Mouse (Mus musculus) stomach, embryonic 16.5 days (tissue): ENCODE measurements at regions not wholly inside any gene's neighbourhood (a gene's known extent, or its start where the extent isn't known, plus 50 kb on each side); places are given as distances from the start of the nearest gene placed in this dataset.

Experiments
- ATAC-seq: fragments of 200-750 bp; cut with Nextera tagmentation; 2 replicates; pipeline ENCODE4 v1.8.0; 2017; ENCODE audit warnings: moderate number of reproducible peaks, moderate TSS enrichment; ENCODE audit not compliant: insufficient read depth, low FRiP score
- H3K27ac ChIP-seq: fragments of 300-500 bp; sonication (generic); 2 replicates; pipeline ENCODE4 v1.5.1; 2014; ENCODE audit warnings: low read length
- H3K27me3 ChIP-seq: fragments of 300-500 bp; sonication (generic); 2 replicates; pipeline ENCODE4 v1.6.1; 2014; ENCODE audit warnings: low read length, control low read depth, mixed read lengths; ENCODE audit not compliant: control insufficient read depth, insufficient read depth
- H3K36me3 ChIP-seq: fragments of 300-500 bp; sonication (generic); 2 replicates; pipeline ENCODE4 v1.6.1; 2014; ENCODE audit warnings: low read length; ENCODE audit not compliant: control insufficient read depth, insufficient read depth
- H3K4me1 ChIP-seq: fragments of 300-500 bp; sonication (generic); 2 replicates; pipeline ENCODE4 v1.6.1; 2014; ENCODE audit warnings: low read length, control low read depth, mixed read lengths; ENCODE audit not compliant: control insufficient read depth, insufficient read depth
- H3K4me2 ChIP-seq: fragments of 300-500 bp; sonication (generic); 2 replicates; pipeline ENCODE4 v1.6.1; 2014; ENCODE audit warnings: low read depth, low read length, mixed read lengths
- H3K4me3 ChIP-seq: fragments of 300-500 bp; sonication (generic); replicated peaks from 2 replicates; pipeline ENCODE4 v1.5.1; 2014; ENCODE audit warnings: mild to moderate bottlenecking, low read length
- H3K9ac ChIP-seq: fragments of 300-500 bp; sonication (generic); 2 replicates; pipeline ENCODE4 v1.6.1; 2014; ENCODE audit warnings: low read length
- H3K9me3 ChIP-seq: fragments of 300-500 bp; sonication (generic); replicated peaks from 2 replicates; pipeline ENCODE4 v1.6.1; 2016; ENCODE audit warnings: low read length, control low read depth; ENCODE audit not compliant: control insufficient read depth
- WGBS: fragments of 180-500 bp; shearing (Covaris S2); extraction: QIAGEN DNeasy Blood & Tissue Kit; methylation state at CpG from one replicate; pipeline ENCODE4 v1.1.7; 2014; 5-methylcytosine and 5-hydroxymethylcytosine counted together

DNA sequence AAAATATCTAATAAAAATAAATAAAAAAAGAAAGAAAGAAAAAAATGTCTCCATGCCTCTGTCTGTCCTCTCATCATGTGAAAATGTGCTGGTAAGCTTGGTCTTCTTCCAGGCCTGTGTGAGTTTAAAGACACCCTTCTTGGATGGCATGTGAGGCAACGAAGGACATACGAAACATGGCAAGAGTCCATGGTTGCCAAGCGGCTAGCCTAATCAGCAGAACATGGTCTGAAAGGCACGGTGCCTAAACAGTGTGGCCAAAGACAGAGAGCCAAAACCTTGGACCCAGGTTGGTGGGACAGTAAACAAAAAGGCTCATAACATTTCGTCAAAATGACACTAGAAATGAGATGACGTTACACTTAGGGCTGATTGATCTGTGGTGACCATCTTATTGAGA lies 1344.7 kb upstream of the A1bg start:
- Histone ChIP-seq H3K9me3 (no peaks in the 10 kb centered on the region), H3K36me3 (no peaks in the 10 kb centered on the region), H3K4me2 (no peak overlapping the region), H3K27me3 (no peaks in the 10 kb centered on the region), H3K9ac (no peak overlapping the region), H3K4me1 (no peaks in the 10 kb centered on the region), H3K27ac (no peak overlapping the region), H3K4me3 (no peak overlapping the region)
- WGBS, result 91% methylated on average over 6 of the region's 6 CpGs
- ATAC-seq, result no peak

DNA sequence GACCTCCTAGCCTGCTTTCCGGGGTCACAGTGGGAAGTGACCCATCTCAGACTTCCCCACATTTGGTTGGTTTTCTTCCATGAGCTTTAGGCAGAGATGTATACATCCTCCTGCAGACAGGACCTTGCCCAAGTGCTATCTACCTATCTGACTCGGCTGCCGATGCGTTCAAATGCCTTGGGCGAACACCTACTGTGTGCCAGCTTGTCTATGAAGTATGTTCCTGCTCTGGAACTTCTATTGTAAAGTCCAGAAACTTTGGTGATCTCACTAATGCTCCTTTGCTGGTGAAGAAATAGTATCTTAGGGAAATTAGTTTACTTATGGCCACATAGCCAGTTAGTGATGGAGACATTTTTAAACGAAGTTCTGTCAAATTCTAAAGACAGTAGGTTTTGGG lies 1343.2 kb upstream of the A1bg start:
- Histone ChIP-seq H3K27ac (no peak overlapping the region), H3K27me3 (no peaks in the 10 kb centered on the region), H3K9ac (no peak overlapping the region), H3K9me3 (no peaks in the 10 kb centered on the region), H3K36me3 (no peaks in the 10 kb centered on the region), H3K4me1 (no peaks in the 10 kb centered on the region), H3K4me3 (no peak overlapping the region), H3K4me2 (no peak overlapping the region)
- WGBS, result 93% methylated on average over 6 of the region's 6 CpGs
- no peak for ATAC-seq

DNA sequence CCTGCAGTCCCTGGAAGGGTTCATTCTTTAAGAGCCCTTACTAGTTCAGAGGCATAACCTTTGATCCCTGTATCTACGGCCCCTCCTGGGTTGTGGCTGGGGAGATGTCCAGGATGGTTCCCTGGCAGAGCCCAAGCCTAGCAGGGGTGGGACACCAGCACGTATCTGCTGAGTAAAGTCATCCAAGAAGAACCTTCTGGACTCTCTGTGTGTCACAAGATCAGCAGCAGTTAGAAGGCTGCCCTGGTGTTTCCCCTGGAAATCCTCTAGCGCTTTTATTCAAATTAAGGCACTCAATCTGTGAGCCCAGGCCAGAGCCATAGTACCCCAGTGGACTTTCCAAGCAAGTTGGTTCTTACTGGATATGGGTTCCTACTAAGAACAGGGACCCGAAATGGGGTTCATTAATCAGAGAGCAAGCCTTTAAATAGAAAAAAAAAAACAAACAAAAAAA lies 1342.7 kb upstream of the A1bg start:
- 80% methylated on average over 4 of the region's 4 CpGs for WGBS
- ATAC-seq, result no peak
- Histone ChIP-seq H3K27me3 (no peaks in the 10 kb centered on the region), H3K4me1 (no peaks in the 10 kb centered on the region), H3K27ac (no peak overlapping the region), H3K36me3 (no peaks in the 10 kb centered on the region), H3K9me3 (no peaks in the 10 kb centered on the region), H3K4me3 (no peak overlapping the region), H3K9ac (no peak overlapping the region), H3K4me2 (no peak overlapping the region)

DNA sequence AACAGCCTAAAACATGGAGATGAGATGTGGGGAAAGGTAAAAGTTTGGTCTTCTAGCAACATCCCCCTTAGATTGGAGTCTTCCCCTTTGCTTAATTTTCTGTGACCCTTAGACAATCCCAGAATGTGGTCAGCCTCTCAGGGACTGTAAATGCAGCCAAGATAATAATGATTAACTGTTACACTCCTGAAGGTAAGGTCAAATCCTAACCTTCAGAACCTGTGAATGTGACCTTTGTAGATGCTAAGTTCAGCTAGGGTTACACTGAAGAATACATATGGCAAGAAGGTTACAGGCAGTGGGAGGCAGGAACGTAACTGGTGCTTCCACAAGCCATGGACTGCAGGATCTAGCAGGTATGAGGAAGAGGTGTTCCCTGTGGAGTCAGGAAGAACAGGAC lies 1342.2 kb upstream of the A1bg start:
- WGBS, result 84% methylated on average over 1 of the region's 1 CpGs
- Histone ChIP-seq H3K27ac (no peak overlapping the region), H3K9ac (no peak overlapping the region), H3K4me2 (no peak overlapping the region), H3K4me3 (no peak overlapping the region), H3K9me3 (no peaks in the 10 kb centered on the region), H3K4me1 (no peaks in the 10 kb centered on the region), H3K27me3 (no peaks in the 10 kb centered on the region), H3K36me3 (no peaks in the 10 kb centered on the region)
- ATAC-seq, result no peak

DNA sequence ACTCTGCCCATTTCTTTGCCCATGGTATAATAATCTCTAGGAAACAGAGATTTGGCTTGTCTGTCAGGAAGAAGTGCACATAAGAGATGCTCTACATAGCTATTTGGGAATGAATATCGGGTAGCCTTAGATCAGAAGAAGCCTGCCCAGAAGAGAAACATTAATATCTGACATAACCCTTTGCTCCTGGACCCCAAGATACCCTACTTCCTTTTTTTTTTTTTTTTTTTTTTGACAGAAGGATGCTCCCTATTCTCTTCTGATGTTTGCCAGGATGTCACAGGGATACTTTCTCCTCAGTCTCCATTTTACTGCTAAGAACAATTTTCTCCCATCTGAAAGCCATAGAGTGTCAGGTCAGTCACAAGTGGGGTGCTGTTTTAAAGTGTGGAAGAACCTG lies 1341.4 kb upstream of the A1bg start:
- no peaks in the 10 kb centered on the region for H3K36me3 ChIP-seq
- no peak overlapping the region for H3K27ac ChIP-seq
- H3K9ac ChIP-seq, result no peak overlapping the region
- no peaks in the 10 kb centered on the region for H3K9me3 ChIP-seq
- no peak overlapping the region for H3K4me3 ChIP-seq
- no peaks in the 10 kb centered on the region for H3K27me3 ChIP-seq
- H3K4me1 ChIP-seq, result no peaks in the 10 kb centered on the region
- 89% methylated on average over 1 of the region's 1 CpGs for WGBS
- ATAC-seq, result no peak
- H3K4me2 ChIP-seq, result no peak overlapping the region

DNA sequence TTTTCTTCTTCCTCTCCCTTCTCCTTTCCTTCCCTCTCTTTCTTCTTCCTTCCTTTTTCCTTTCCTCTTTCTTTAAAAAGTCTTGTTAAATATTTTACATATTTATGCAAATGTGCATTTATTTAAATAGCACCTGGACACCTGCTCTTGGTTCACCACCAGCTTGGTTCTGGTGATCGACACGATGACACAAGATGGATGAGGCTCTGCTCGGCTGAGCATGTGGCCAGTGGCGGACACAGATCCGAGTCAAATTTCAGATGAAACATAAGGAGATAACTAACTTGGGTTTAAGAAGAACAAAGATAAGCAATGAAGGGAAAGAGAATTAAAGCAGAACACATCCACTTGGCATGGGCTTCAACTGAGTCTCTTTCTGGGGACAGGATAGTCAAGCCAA lies 1339.7 kb upstream of the A1bg start:
- Histone ChIP-seq H3K36me3 (no peaks in the 10 kb centered on the region), H3K27ac (no peak overlapping the region), H3K4me3 (no peak overlapping the region), H3K9me3 (no peaks in the 10 kb centered on the region), H3K4me1 (peaks cover 6% of the 10 kb centered on the region; the same call in 1 of the 2 replicates), H3K4me2 (no peak overlapping the region), H3K27me3 (no peaks in the 10 kb centered on the region), H3K9ac (no peak overlapping the region)
- no peak for ATAC-seq
- 66% methylated on average over 5 of the region's 5 CpGs for WGBS

DNA sequence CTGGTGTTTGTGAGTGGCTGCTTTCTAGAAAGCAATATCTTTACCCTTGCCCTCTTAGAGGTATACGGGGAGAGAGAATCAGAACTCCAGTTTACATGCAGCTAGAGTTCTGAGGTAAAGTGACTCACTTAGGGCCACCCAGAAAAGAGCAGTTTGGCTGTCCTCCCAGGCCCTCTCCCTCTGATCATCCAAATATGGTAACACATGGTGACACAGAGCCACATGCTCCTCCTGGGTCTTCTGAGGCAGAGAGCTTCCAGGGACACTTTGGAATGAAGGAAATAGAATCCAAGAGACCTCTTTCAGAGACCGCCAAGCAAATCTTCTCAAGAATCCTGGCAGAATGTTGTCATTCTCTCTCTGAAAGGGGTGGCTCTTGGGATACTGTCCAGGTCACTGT lies 1338.7 kb upstream of the A1bg start:
- Histone ChIP-seq H3K27ac (no peak overlapping the region), H3K9me3 (no peaks in the 10 kb centered on the region), H3K4me1 (peaks cover 6% of the 10 kb centered on the region; the same call in 1 of the 2 replicates), H3K36me3 (no peaks in the 10 kb centered on the region), H3K27me3 (no peaks in the 10 kb centered on the region), H3K9ac (no peak overlapping the region), H3K4me3 (no peak overlapping the region), H3K4me2 (no peak overlapping the region)
- ATAC-seq, result no peak
- WGBS, result 70% methylated on average over 2 of the region's 2 CpGs

DNA sequence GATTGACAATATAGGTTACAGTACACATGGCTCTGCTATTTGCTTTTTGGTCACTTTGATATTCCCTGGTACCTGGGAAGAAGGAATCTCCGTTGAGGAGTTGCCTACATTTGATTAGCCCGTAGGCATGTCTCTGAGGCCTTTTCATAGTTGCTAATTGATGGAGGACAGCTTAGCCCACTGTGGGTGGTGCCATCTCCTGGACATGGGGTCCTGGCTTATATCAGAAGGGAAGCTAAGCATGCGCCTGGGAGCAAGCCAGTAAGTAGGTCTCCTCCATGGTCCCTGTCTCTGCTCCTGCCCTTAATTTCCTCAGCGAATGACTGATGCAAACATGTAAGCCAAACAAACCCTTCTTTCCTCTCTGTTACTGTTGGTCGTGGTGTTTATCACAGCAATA lies 1335.8 kb upstream of the A1bg start:
- ATAC-seq, result no peak
- no peaks in the 10 kb centered on the region for H3K27me3 ChIP-seq
- H3K9ac ChIP-seq, result no peak overlapping the region
- no peaks in the 10 kb centered on the region for H3K36me3 ChIP-seq
- WGBS, result 72% methylated on average over 5 of the region's 5 CpGs
- peaks cover 6% of the 10 kb centered on the region; the same call in 1 of the 2 replicates for H3K4me1 ChIP-seq
- no peak overlapping the region for H3K4me2 ChIP-seq
- no peak overlapping the region for H3K27ac ChIP-seq
- no peaks in the 10 kb centered on the region for H3K9me3 ChIP-seq
- H3K4me3 ChIP-seq, result no peak overlapping the region

DNA sequence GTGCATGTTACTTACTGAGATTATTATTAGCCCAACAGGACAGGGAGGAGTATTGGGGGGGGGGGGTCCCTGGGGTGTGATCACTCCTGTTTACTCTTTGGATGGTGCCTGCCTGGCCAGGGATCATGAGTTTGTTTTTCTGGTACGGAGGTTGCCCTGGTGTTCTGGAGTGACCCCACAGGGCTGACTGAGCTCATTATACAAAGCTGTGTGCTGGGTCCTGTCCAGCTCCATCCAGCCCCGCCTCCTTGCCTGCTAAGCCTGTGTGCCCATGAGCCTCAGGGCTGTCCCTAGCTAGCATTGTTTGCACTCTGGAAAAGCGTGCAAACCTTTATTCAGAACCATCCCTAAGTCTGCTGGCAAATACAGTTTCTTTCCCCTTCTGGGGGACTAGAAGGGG lies 1335.1 kb upstream of the A1bg start:
- H3K4me1 ChIP-seq, result peaks cover 6% of the 10 kb centered on the region; the same call in 1 of the 2 replicates
- H3K4me2 ChIP-seq, result no peak overlapping the region
- ATAC-seq, result peak; percentile 83; the same call in 1 of the 2 replicates
- no peaks in the 10 kb centered on the region for H3K36me3 ChIP-seq
- no peaks in the 10 kb centered on the region for H3K9me3 ChIP-seq
- H3K4me3 ChIP-seq, result no peak overlapping the region
- WGBS, result 21% methylated on average over 3 of the region's 3 CpGs
- H3K9ac ChIP-seq, result 0 out of 2 replicates have a peak overlapping the region, but pooled peaks have one; percentile 8
- H3K27me3 ChIP-seq, result no peaks in the 10 kb centered on the region
- H3K27ac ChIP-seq, result no peak overlapping the region
